Mouse (Mus musculus): ENCODE measurements at regions not wholly inside any gene's neighbourhood (a gene's known extent, or its start where the extent isn't known, plus 50 kb on each side); places are given as distances from the start of the nearest gene placed in this dataset.

DNA sequence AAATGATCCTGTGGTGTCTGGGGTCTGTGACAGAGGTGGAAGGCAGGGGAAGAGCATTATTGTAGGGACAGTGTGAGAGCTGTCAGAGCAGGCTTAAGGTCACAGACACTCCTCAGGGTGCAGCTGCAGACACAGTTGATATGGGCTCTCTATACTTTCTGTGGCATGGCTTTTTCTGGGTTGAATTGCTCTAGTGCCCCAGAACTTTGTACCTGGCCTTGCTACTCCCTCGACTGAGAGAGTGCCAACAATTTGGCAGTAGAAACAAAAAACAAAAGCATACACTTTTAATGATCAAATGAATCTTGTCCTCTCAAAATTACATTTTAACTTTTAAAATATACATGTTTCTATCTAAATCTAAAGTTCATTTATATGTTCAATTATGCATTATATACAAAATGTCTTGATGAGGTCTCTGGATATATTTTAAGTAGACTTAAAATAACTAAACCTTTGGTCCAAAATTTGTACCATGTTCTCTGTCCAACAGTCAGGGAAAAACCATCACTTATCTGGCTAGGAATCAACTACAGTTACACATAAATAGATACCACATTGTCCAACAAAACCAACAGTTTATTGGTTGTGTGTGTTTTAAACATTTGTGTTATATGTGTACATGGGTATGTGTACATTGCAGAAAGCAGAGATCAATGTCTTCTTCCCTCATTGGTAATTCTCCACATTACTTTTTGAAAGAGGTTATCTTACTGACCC is 508.3 kb upstream of the Arpp21 start:
- TF ChIP-seq CTCF (IDR thresholded peaks at IDR 0.05; ENCODE audit: low read depth, low read length) (no peak), POLR2A (IDR thresholded peaks at IDR 0.05; ENCODE audit: insufficient read depth, low read length) (no peak), EP300 (IDR thresholded peaks at IDR 0.05; ENCODE audit: insufficient read depth, low read depth, low read length) (no peak)

Data from ES-Bruce4 (cell line).